ENCODE assay signal across 39 mouse cellular contexts in genomic region chr4:41048926-41049325, GRCm38 (mm10). TPM values are rescaled to one million over a fixed set of nuclear protein-coding genes. Genes with fewer than 3 reads are reported as not detected.
DNase-seq lines count a peak whose midpoint lies in the region; ATAC-seq and TF ChIP-seq lines count a peak whose summit lies in the region.
"Had no signal": no experiment of that assay in that cellular context is flagged by ENCODE, and none has a peak within 500 bp of the region (broad histone marks: within the 10 kb centered on the region; RNA-seq: fewer than 3 reads in every experiment).

No protein-coding gene starts in this region.

- DNase-seq in adrenal gland, adult 2 months = peak; percentile 47
- DNase-seq in adrenal gland, postnatal 10 days = no peak
- DNase-seq in heart, postnatal 14 days = no peak
- DNase-seq in testis, postnatal 14 days (ENCODE audit: low spot score) = no peak
- DNase-seq in stomach, postnatal 0 days (ENCODE audit: low spot score) = no peak
- no peak for DNase-seq in c-Kit-positive CD71-positive TER-119-positive erythroid progenitor cells, embryonic 14.5 days (ENCODE audit: low spot score)
- DNase-seq: adrenal gland, postnatal 25 days; cerebellum, adult 9-10 months; cerebellum, postnatal 36 days; embryo, embryonic 11 days; forebrain, postnatal 0 days; gastrocnemius, postnatal 14 days; kidney, adult 18-20 months; kidney, postnatal 25 days; liver, postnatal 0 days; lung, postnatal 36 days; thymus, postnatal 14 days had no signal

- TF ChIP-seq EP300 in stomach, postnatal 0 days (optimal IDR thresholded peaks at IDR 0.05) = no peak

- no peaks in the 10 kb centered on the region for H3K36me3 ChIP-seq in heart, embryonic 11.5 days (ENCODE audit: control insufficient read depth, insufficient read depth, low read length)
- no peaks in the 10 kb centered on the region for H3K36me3 ChIP-seq in testis, adult 2 months (ENCODE audit: control insufficient read depth, insufficient read depth, low read length)
- no peaks in the 10 kb centered on the region for H3K36me3 ChIP-seq in stomach, postnatal 0 days (ENCODE audit: control insufficient read depth, insufficient read depth, low read length)
- H3K36me3 ChIP-seq: embryonic facial prominence, embryonic 12.5 days; forebrain, embryonic 12.5 days; heart, embryonic 15.5 days; hindbrain, embryonic 10.5 days; hindbrain, embryonic 15.5 days; kidney, embryonic 15.5 days; limb, embryonic 12.5 days; midbrain, embryonic 12.5 days; neural tube, embryonic 12.5 days had no signal

- intact Hi-C loops in heart, postnatal 14 days (cut with DNase I) = no loop called here

- H3K9ac ChIP-seq in heart, embryonic 11.5 days (ENCODE audit: low read depth, low read length) = 0 out of 2 replicates have a peak overlapping the region, but pooled peaks have one; percentile 16
- no peak overlapping the region for H3K9ac ChIP-seq in stomach, postnatal 0 days (ENCODE audit: low read length)
- H3K9ac ChIP-seq: embryonic facial prominence, embryonic 12.5 days; forebrain, embryonic 12.5 days; forebrain, postnatal 0 days; heart, embryonic 15.5 days; hindbrain, embryonic 15.5 days; kidney, embryonic 15.5 days; limb, embryonic 12.5 days; liver, postnatal 0 days; midbrain, embryonic 12.5 days; neural tube, embryonic 12.5 days had no signal

- WGBS in heart, embryonic 11.5 days (ENCODE audit: insufficient replicate concordance) = 37% methylated on average over 2 of the region's 2 CpGs
- 45% methylated on average over 2 of the region's 2 CpGs for WGBS in stomach, postnatal 0 days

- H3K27me3 ChIP-seq in heart, embryonic 11.5 days (ENCODE audit: control insufficient read depth, insufficient read depth, low read length) = no peaks in the 10 kb centered on the region
- H3K27me3 ChIP-seq in testis, adult 2 months (ENCODE audit: control insufficient read depth, insufficient read depth, low read length) = no peaks in the 10 kb centered on the region
- no peaks in the 10 kb centered on the region for H3K27me3 ChIP-seq in stomach, postnatal 0 days (ENCODE audit: control insufficient read depth, insufficient read depth, low read length)
- H3K27me3 ChIP-seq: embryonic facial prominence, embryonic 12.5 days; forebrain, embryonic 12.5 days; heart, embryonic 15.5 days; hindbrain, embryonic 15.5 days; kidney, embryonic 15.5 days; limb, embryonic 12.5 days; neural tube, embryonic 12.5 days had no signal

- H3K4me3 ChIP-seq in heart, embryonic 11.5 days (ENCODE audit: low read depth, low read length) = no peak overlapping the region
- H3K4me3 ChIP-seq in testis, adult 2 months (ENCODE audit: control insufficient read depth, low read depth, low read length) = peak overlapping the region; percentile 89
- no peak overlapping the region for H3K4me3 ChIP-seq in stomach, postnatal 0 days (ENCODE audit: low read depth, low read length)
- H3K4me3 ChIP-seq: embryonic facial prominence, embryonic 12.5 days; forebrain, embryonic 12.5 days; heart, embryonic 15.5 days; hindbrain, embryonic 10.5 days; hindbrain, embryonic 15.5 days; kidney, embryonic 15.5 days; layer of hippocampus, adult 2 months; left cerebral cortex, adult 2 months; limb, embryonic 12.5 days; megakaryocyte, embryonic 14.5 days; midbrain, embryonic 12.5 days; myocyte; neural tube, embryonic 12.5 days had no signal

- H3K9me3 ChIP-seq in heart, embryonic 11.5 days (replicated peaks; ENCODE audit: control insufficient read depth, low read length) = no peaks in the 10 kb centered on the region
- H3K9me3 ChIP-seq in stomach, postnatal 0 days (ENCODE audit: control insufficient read depth, low read length) = no peaks in the 10 kb centered on the region
- H3K9me3 ChIP-seq: embryonic facial prominence, embryonic 12.5 days; forebrain, embryonic 12.5 days; heart, embryonic 15.5 days; hindbrain, embryonic 10.5 days; hindbrain, embryonic 15.5 days; kidney, embryonic 15.5 days; limb, embryonic 12.5 days; megakaryocyte, embryonic 14.5 days; midbrain, embryonic 12.5 days; neural tube, embryonic 12.5 days had no signal

- no peak overlapping the region for H3K27ac ChIP-seq in heart, embryonic 11.5 days (ENCODE audit: low read depth, low read length)
- H3K27ac ChIP-seq in testis, adult 2 months (ENCODE audit: control insufficient read depth, insufficient read depth, low read depth, low read length) = no peak overlapping the region; the same call in 1 of the 2 replicates
- H3K27ac ChIP-seq in stomach, postnatal 0 days (replicated peaks) = no peak overlapping the region
- H3K27ac ChIP-seq: embryonic facial prominence, embryonic 12.5 days; forebrain, embryonic 12.5 days; heart, embryonic 15.5 days; hindbrain, embryonic 10.5 days; hindbrain, embryonic 15.5 days; kidney, embryonic 15.5 days; layer of hippocampus, adult 2 months; left cerebral cortex, adult 2 months; limb, embryonic 12.5 days; midbrain, embryonic 12.5 days; neural tube, embryonic 12.5 days had no signal

- TF ChIP-seq CTCF in testis, adult 2 months (IDR thresholded peaks at IDR 0.05; ENCODE audit: control insufficient read depth, insufficient read depth, insufficient replicate concordance, low read depth, low read length) = no peak
- TF ChIP-seq CTCF in stomach, postnatal 0 days (IDR thresholded peaks at IDR 0.05; ENCODE audit: low read depth) = no peak

- peaks cover 4% of the 10 kb centered on the region for H3K4me1 ChIP-seq in heart, embryonic 11.5 days (ENCODE audit: control insufficient read depth, insufficient read depth, low read length)
- peaks cover 5% of the 10 kb centered on the region; the same call in 1 of the 2 replicates for H3K4me1 ChIP-seq in testis, adult 2 months (ENCODE audit: control insufficient read depth, insufficient read depth, low read length)
- no peaks in the 10 kb centered on the region; the same call in 1 of the 2 replicates for H3K4me1 ChIP-seq in stomach, postnatal 0 days (replicated peaks; ENCODE audit: control insufficient read depth, insufficient read depth)
- H3K4me1 ChIP-seq: forebrain, embryonic 12.5 days had no signal

- no peak overlapping the region for H3K4me2 ChIP-seq in heart, embryonic 11.5 days
- H3K4me2 ChIP-seq in stomach, postnatal 0 days (replicated peaks; ENCODE audit: low read depth) = no peak overlapping the region
- H3K4me2 ChIP-seq: embryonic facial prominence, embryonic 12.5 days; forebrain, embryonic 12.5 days; heart, embryonic 15.5 days; hindbrain, embryonic 15.5 days; kidney, embryonic 15.5 days; limb, embryonic 12.5 days; midbrain, embryonic 12.5 days; neural tube, embryonic 12.5 days had no signal

- TF ChIP-seq POLR2A in testis, adult 2 months (IDR thresholded peaks at IDR 0.05; ENCODE audit: control insufficient read depth, low read depth, low read length) = no peak

- ATAC-seq in heart, embryonic 11.5 days (replicated peaks; ENCODE audit: insufficient number of reproducible peaks, low FRiP score, low TSS enrichment) = no peak
- 0 out of 2 replicates have a peak, but pooled peaks have one; percentile 45 for ATAC-seq in stomach, postnatal 0 days (ENCODE audit: low FRiP score, low TSS enrichment)
- ATAC-seq: forebrain, postnatal 0 days; inflammation-experienced regulatory T-cells, adult 6 months; liver, postnatal 0 days had no signal

RNA-seq across cellular contexts. Expression of gene Aqp7, which starts 1.0 kb away (rescaled TPM):
- 10 to 100 TPM; 20.8 to 42.1 TPM for total RNA-seq in adrenal gland, adult 2 months (2021)
- polyA plus RNA-seq in adrenal gland, adult 2 months (2012; rRNA removed) = 12.5 and 15.2 TPM in 2 replicates
- total RNA-seq in adrenal gland, postnatal 10 days (2021) = 10 to 100 TPM; 71.9 to 79.4 TPM
- 0.14 and 0.20 TPM in 2 replicates for polyA plus RNA-seq in heart, embryonic 11.5 days (2014; fragmentation: Nextera tagmentation; extraction: Ambion mirVana)
- 10 to 100 TPM; 38.2 to 43.8 TPM for total RNA-seq in heart, postnatal 14 days (2021)
- polyA plus RNA-seq in testis, adult 2 months (2012; rRNA removed) = 174 and 180 TPM in 2 replicates
- polyA plus RNA-seq in stomach, postnatal 0 days (2015; fragmentation: Nextera tagmentation; extraction: Ambion mirVana) = 0.39 and 0.47 TPM in 2 replicates
- total RNA-seq: forebrain, postnatal 0 days; granulocyte monocyte progenitor cell, adult 5-6 weeks; layer of hippocampus, postnatal 14 days; left cerebral cortex, adult 2 months; left cerebral cortex, postnatal 25 days; midbrain, postnatal 0 days had no signal
- polyA plus RNA-seq: brain, embryonic 14.5 days; embryonic facial prominence, embryonic 12.5 days; forebrain, embryonic 12.5 days; forebrain, postnatal 0 days; hindbrain, embryonic 10.5 days; hindbrain, embryonic 15.5 days; limb, embryonic 12.5 days; midbrain, embryonic 12.5 days; midbrain, postnatal 0 days; myocyte; neural tube, embryonic 12.5 days had no signal

RNA-seq across cellular contexts. Expression of gene Aqp3, which starts 49.1 kb away (rescaled TPM):
- total RNA-seq in adrenal gland, adult 2 months (2021) = under 1 TPM in 1 of 2 experiments, not detected in 1; 0.28 TPM
- polyA plus RNA-seq in adrenal gland, adult 2 months (2012; rRNA removed) = 0.22 and 0.40 TPM in 2 replicates
- under 1 TPM; 0.63 to 0.76 TPM for total RNA-seq in adrenal gland, postnatal 10 days (2021)
- 3.7 and 7.3 TPM in 2 replicates for polyA plus RNA-seq in heart, embryonic 11.5 days (2014; fragmentation: Nextera tagmentation; extraction: Ambion mirVana)
- total RNA-seq in heart, postnatal 14 days (2021) = under 1 TPM; 0.88 to 0.91 TPM
- polyA plus RNA-seq in testis, adult 2 months (2012; rRNA removed) = 5.2 and 6.7 TPM in 2 replicates
- polyA plus RNA-seq in stomach, postnatal 0 days (2015; fragmentation: Nextera tagmentation; extraction: Ambion mirVana) = 202 and 227 TPM in 2 replicates
- total RNA-seq: adrenal gland, postnatal 25 days; forebrain, postnatal 0 days; gastrocnemius, postnatal 14 days; granulocyte monocyte progenitor cell, adult 5-6 weeks; layer of hippocampus, adult 2 months; left cerebral cortex, adult 2 months; left cerebral cortex, postnatal 25 days; liver, adult 2 months had no signal
- polyA plus RNA-seq: liver, adult 2 months; myocyte had no signal

Comparison
In these comparisons a context has a peak if more than half of its experiments do, and no peak if none do; other contexts are left out.
1. RNA of gene Aqp7, which starts 1.0 kb away (polyA plus RNA-seq): 174 to 180 TPM in testis, adult 2 months; 12.5 to 15.2 TPM in adrenal gland, adult 2 months, 0.39 to 0.47 TPM in stomach, postnatal 0 days and 0.14 to 0.20 TPM in heart, embryonic 11.5 days; every median in the first group is over 10 times any median in the second.
2. RNA of gene Aqp3, which starts 49.1 kb away (polyA plus RNA-seq): 202 to 227 TPM in stomach, postnatal 0 days; 3.7 to 7.3 TPM in heart, embryonic 11.5 days, 5.2 to 6.7 TPM in testis, adult 2 months and 0.22 to 0.40 TPM in adrenal gland, adult 2 months; every median in the first group is over 10 times any median in the second.